Comparison of ENCODE assay signal across 8 mouse cellular contexts in genomic region chr4:82512335-82512734, GRCm38 (mm10).
DNase-seq lines count a peak whose midpoint lies in the region; ATAC-seq and TF ChIP-seq lines count a peak whose summit lies in the region.

No protein-coding gene starts in this region.

- peaks cover 24% of the 10 kb centered on the region for H3K4me1 ChIP-seq in forebrain, embryonic 11.5 days (replicated peaks; ENCODE audit: control insufficient read depth, insufficient read depth, low read length)
- H3K4me1 ChIP-seq in kidney, embryonic 16.5 days (ENCODE audit: insufficient read depth, low read length): peaks cover 45% of the 10 kb centered on the region
- H3K4me1 ChIP-seq in neural tube, embryonic 12.5 days: peaks cover 32% of the 10 kb centered on the region

- H3K4me2 ChIP-seq in forebrain, embryonic 11.5 days (ENCODE audit: low read depth, low read length, severe bottlenecking): peak overlapping the region; percentile 81
- peak overlapping the region; percentile 90 for H3K4me2 ChIP-seq in kidney, embryonic 16.5 days (replicated peaks; ENCODE audit: low read depth, low read length)
- peak overlapping the region; percentile 92 for H3K4me2 ChIP-seq in neural tube, embryonic 12.5 days (replicated peaks)

- ATAC-seq in forebrain, embryonic 11.5 days (replicated peaks; ENCODE audit: low FRiP score): no peak
- ATAC-seq in kidney, embryonic 16.5 days (ENCODE audit: low FRiP score, low TSS enrichment): no peak
- no peak for ATAC-seq in neural tube, embryonic 12.5 days (ENCODE audit: low FRiP score, low read depth)
- ATAC-seq in frontal cortex, adult (ENCODE audit: low TSS enrichment): no peak
- ATAC-seq in megakaryocyte-erythroid progenitor cell, adult 5-6 weeks (replicated peaks; ENCODE audit: low FRiP score, low TSS enrichment, poor library complexity, severe bottlenecking): no peak

- peak overlapping the region; percentile 69 for H3K9ac ChIP-seq in forebrain, embryonic 11.5 days (ENCODE audit: low read length)
- peak overlapping the region; percentile 74 for H3K9ac ChIP-seq in kidney, embryonic 16.5 days (replicated peaks; ENCODE audit: low read length)
- peak overlapping the region; percentile 70 for H3K9ac ChIP-seq in neural tube, embryonic 12.5 days

- peak overlapping the region; percentile 53 for H3K4me3 ChIP-seq in left cerebral cortex, adult 2 months
- peak overlapping the region; percentile 37 for H3K4me3 ChIP-seq in forebrain, embryonic 11.5 days (ENCODE audit: low read depth, low read length)
- peak overlapping the region; percentile 54 for H3K4me3 ChIP-seq in kidney, embryonic 16.5 days (ENCODE audit: low read length)
- peak overlapping the region; percentile 43 for H3K4me3 ChIP-seq in neural tube, embryonic 12.5 days

- TF ChIP-seq CTCF in left cerebral cortex, adult 2 months (IDR thresholded peaks at IDR 0.05): no peak

- intact Hi-C loops in left cerebral cortex, adult 2 months (cut with DNase I): no loop called here
- intact Hi-C loops in left cerebral cortex, postnatal 4 days (cut with DNase I): loop anchor here (5.0 to 10.0 kb wide), 2 partner anchors 75 to 422 kb away; no protein-coding TSS in a partner anchor

- no peak for DNase-seq in left cerebral cortex, adult 2 months (ENCODE audit: extremely low spot score in 1 of 2, low spot score in 2 of 2)
- no peak for DNase-seq in left cerebral cortex, postnatal 4 days
- no peak for DNase-seq in forebrain, embryonic 11.5 days (ENCODE audit: low spot score)
- DNase-seq in adrenal gland, postnatal 14 days: no peak

- H3K9me3 ChIP-seq in forebrain, embryonic 11.5 days (ENCODE audit: control insufficient read depth, low read length): no peaks in the 10 kb centered on the region
- no peaks in the 10 kb centered on the region for H3K9me3 ChIP-seq in kidney, embryonic 16.5 days (ENCODE audit: low read length)
- H3K9me3 ChIP-seq in neural tube, embryonic 12.5 days: no peaks in the 10 kb centered on the region

- peak overlapping the region; percentile 81 for H3K27ac ChIP-seq in left cerebral cortex, adult 2 months
- H3K27ac ChIP-seq in forebrain, embryonic 11.5 days (ENCODE audit: low read depth, low read length): peak overlapping the region; percentile 81
- peak overlapping the region; percentile 90 for H3K27ac ChIP-seq in kidney, embryonic 16.5 days (ENCODE audit: low read length)
- peak overlapping the region; percentile 75; the same call in 1 of the 2 replicates for H3K27ac ChIP-seq in neural tube, embryonic 12.5 days

- no peaks in the 10 kb centered on the region for H3K36me3 ChIP-seq in forebrain, embryonic 11.5 days (ENCODE audit: control insufficient read depth, insufficient read depth, low read length)
- no peaks in the 10 kb centered on the region for H3K36me3 ChIP-seq in kidney, embryonic 16.5 days (ENCODE audit: insufficient read depth, low read length)
- H3K36me3 ChIP-seq in neural tube, embryonic 12.5 days: no peaks in the 10 kb centered on the region

- WGBS in forebrain, embryonic 11.5 days: 1% methylated on average over 13 of the region's 13 CpGs
- WGBS in kidney, embryonic 16.5 days: 2% methylated on average over 13 of the region's 13 CpGs
- 1% methylated on average over 13 of the region's 13 CpGs for WGBS in neural tube, embryonic 12.5 days

- no peaks in the 10 kb centered on the region for H3K27me3 ChIP-seq in forebrain, embryonic 11.5 days (ENCODE audit: control insufficient read depth, insufficient read depth, low read length)
- peaks cover 22% of the 10 kb centered on the region for H3K27me3 ChIP-seq in kidney, embryonic 16.5 days (ENCODE audit: insufficient read depth, low read length)
- H3K27me3 ChIP-seq in neural tube, embryonic 12.5 days (replicated peaks): no peaks in the 10 kb centered on the region
